8 mouse cellular contexts compared by ENCODE assay signal in genomic region chr2:163531917-163532316, GRCm38 (mm10). TPM values are rescaled to one million over a fixed set of nuclear protein-coding genes. Genes with fewer than 3 reads are reported as not detected.
DNase-seq lines count a peak whose midpoint lies in the region.

No protein-coding gene starts in this region.

- DNase-seq in A20 (ENCODE audit: low read depth, low spot score) (peak; percentile 71), R1 (ENCODE audit: low read depth, low spot score) (peak; percentile 81)
- DNase-seq in cerebellum, postnatal 14 days, result peak; percentile 90 to 96
- DNase-seq in gastrocnemius, postnatal 25 days, result peak; percentile 43
- DNase-seq in kidney, postnatal 14 days, result peak; percentile 86
- DNase-seq in lung, adult 18-20 months, result peak; percentile 71 to 77
- peak; percentile 87 to 90 for DNase-seq in right cerebral cortex, adult 2 months (ENCODE audit: low spot score in 2 of 2)
- peak; percentile 42 for DNase-seq in urinary bladder, postnatal 10 days (ENCODE audit: low spot score)

RNA-seq across cellular contexts. Expression of gene Hnf4a, which starts 25.3 kb away (rescaled TPM):
- not detected for total RNA-seq in gastrocnemius, postnatal 25 days (2021)

RNA-seq across cellular contexts. Expression of gene R3hdml, which starts 39.8 kb away (rescaled TPM):
- not detected for total RNA-seq in gastrocnemius, postnatal 25 days (2021)

RNA-seq across cellular contexts. Expression of gene Fitm2, which starts 59.5 kb away (rescaled TPM):
- 10 to 100 TPM; 72.3 to 83.1 TPM for total RNA-seq in gastrocnemius, postnatal 25 days (2021)

Comparison
In these comparisons a context has a peak if more than half of its experiments do, and no peak if none do; other contexts are left out.
1. Peak in every context shown above with its lines: DNase-seq.
2. DNase-seq: peak in every context shown above with its lines; median percentile 93 in cerebellum, postnatal 14 days; 88 in right cerebral cortex, adult 2 months; 86 in kidney, postnatal 14 days; 81 in R1; 74 in lung, adult 18-20 months; 71 in A20; 43 in gastrocnemius, postnatal 25 days; 42 in urinary bladder, postnatal 10 days.